Mouse (Mus musculus) testis, adult 2 months (tissue): ENCODE results near the gene Taf4. TPM values are rescaled to one million over a fixed set of nuclear protein-coding genes. Genes with fewer than 3 reads are reported as not detected.

Experiments used
- H3K27ac ChIP-seq: fragments of 200-500 bp; 2 replicates; pipeline ENCODE4 v1.5.1; 2012; ENCODE audit warnings: low read depth, low read length; ENCODE audit not compliant: control insufficient read depth, insufficient read depth
- H3K27me3 ChIP-seq: fragments of 200-500 bp; 2 replicates; pipeline ENCODE4 v1.6.1; 2012; ENCODE audit warnings: mild to moderate bottlenecking, low read length, moderate library complexity; ENCODE audit not compliant: control insufficient read depth, insufficient read depth
- H3K36me3 ChIP-seq: fragments of 200-500 bp; 2 replicates; pipeline ENCODE4 v1.6.1; 2012; ENCODE audit warnings: mild to moderate bottlenecking, low read length; ENCODE audit not compliant: control insufficient read depth, insufficient read depth
- H3K4me1 ChIP-seq: fragments of 200-500 bp; 2 replicates; pipeline ENCODE4 v1.6.1; 2012; ENCODE audit warnings: low read length; ENCODE audit not compliant: control insufficient read depth, insufficient read depth
- H3K4me3 ChIP-seq: fragments of 200-500 bp; 2 replicates; pipeline ENCODE4 v1.5.1; 2012; ENCODE audit warnings: low read depth, mild to moderate bottlenecking, low read length, moderate library complexity, mixed read lengths; ENCODE audit not compliant: control insufficient read depth
- CTCF ChIP-seq: fragments of 200-500 bp; IDR thresholded peaks from 2 replicates; pipeline ENCODE4 v1.5.1; 2012; ENCODE audit warnings: low read depth, mild to moderate bottlenecking, inconsistent platforms, low read length, moderate library complexity; ENCODE audit not compliant: control insufficient read depth, insufficient read depth, insufficient replicate concordance
- POLR2A ChIP-seq: fragments of 200-500 bp; IDR thresholded peaks from 2 replicates; pipeline ENCODE4 v1.6.1; 2012; ENCODE audit warnings: low read depth, mild to moderate bottlenecking, inconsistent platforms, low read length, moderate library complexity; ENCODE audit not compliant: control insufficient read depth
- polyA plus RNA-seq: library from polyadenylated mRNA; depleted of rRNA; stranded (reverse); fragments of >200 nt; gene quantifications from 2 replicates; pipeline ENCODE4 v1.2.3, GENCODE M21; 2012; rRNA removed

The Taf4 gene
- polyA plus RNA-seq, 1 experiment: 4.2 TPM

- H3K4me1 ChIP-seq: no peaks in the 10 kb centered on the region; the same call in 1 of the 2 replicates
- no peak overlapping the region for H3K4me3 ChIP-seq
- H3K27ac ChIP-seq: no peak overlapping the region
- TF ChIP-seq POLR2A: no peak
- TF ChIP-seq CTCF: peak; percentile 88
- no peaks in the 10 kb centered on the region for H3K27me3 ChIP-seq
- no peaks in the 10 kb centered on the region for H3K36me3 ChIP-seq
These were observed 101.3 kb downstream of the Taf4 start for GRCm38 (mm10) chr2:179875147-179875546.

- no peak overlapping the region for H3K27ac ChIP-seq
- TF ChIP-seq POLR2A: no peak
- TF ChIP-seq CTCF: peak; percentile 79; the same call in 1 of the 2 replicates
- H3K4me3 ChIP-seq: no peak overlapping the region
- no peaks in the 10 kb centered on the region for H3K27me3 ChIP-seq
- H3K4me1 ChIP-seq: no peaks in the 10 kb centered on the region; the same call in 1 of the 2 replicates
- H3K36me3 ChIP-seq: no peaks in the 10 kb centered on the region
These were observed 103.1 kb downstream of the Taf4 start for GRCm38 (mm10) chr2:179873315-179873714.

- no peaks in the 10 kb centered on the region for H3K36me3 ChIP-seq
- no peaks in the 10 kb centered on the region for H3K27me3 ChIP-seq
- no peak overlapping the region for H3K27ac ChIP-seq
- H3K4me1 ChIP-seq: no peaks in the 10 kb centered on the region; the same call in 1 of the 2 replicates
- TF ChIP-seq CTCF: peak; percentile 48; the same call in 1 of the 2 replicates
- no peak for TF ChIP-seq POLR2A
- no peak overlapping the region for H3K4me3 ChIP-seq
These were observed 103.7 kb downstream of the Taf4 start for GRCm38 (mm10) chr2:179872724-179873123.

- no peak overlapping the region for H3K4me3 ChIP-seq
- no peaks in the 10 kb centered on the region for H3K36me3 ChIP-seq
- no peak overlapping the region for H3K27ac ChIP-seq
- H3K4me1 ChIP-seq: no peaks in the 10 kb centered on the region; the same call in 1 of the 2 replicates
- TF ChIP-seq CTCF (no peak), POLR2A (no peak)
- H3K27me3 ChIP-seq: no peaks in the 10 kb centered on the region
These were observed 106.6 kb downstream of the Taf4 start for GRCm38 (mm10) chr2:179869871-179870270.

GRCm38 (mm10) chr2:179867669-179868068 is 108.8 kb downstream of the Taf4 start:
- Histone ChIP-seq H3K4me3 (no peak overlapping the region), H3K27me3 (no peaks in the 10 kb centered on the region), H3K27ac (no peak overlapping the region), H3K36me3 (no peaks in the 10 kb centered on the region), H3K4me1 (no peaks in the 10 kb centered on the region; the same call in 1 of the 2 replicates)
- TF ChIP-seq CTCF (no peak), POLR2A (no peak)

GRCm38 (mm10) chr2:179865097-179865496 is 111.3 kb downstream of the Taf4 start:
- no peak overlapping the region for H3K27ac ChIP-seq
- H3K4me3 ChIP-seq: no peak overlapping the region
- no peaks in the 10 kb centered on the region for H3K27me3 ChIP-seq
- H3K36me3 ChIP-seq: no peaks in the 10 kb centered on the region
- no peaks in the 10 kb centered on the region for H3K4me1 ChIP-seq
- TF ChIP-seq CTCF: no peak
- TF ChIP-seq POLR2A: no peak

- 0 out of 2 replicates have a peak, but pooled peaks have one; percentile 14 for TF ChIP-seq CTCF
- no peak for TF ChIP-seq POLR2A
- no peaks in the 10 kb centered on the region for H3K36me3 ChIP-seq
- H3K4me3 ChIP-seq: no peak overlapping the region
- H3K4me1 ChIP-seq: no peaks in the 10 kb centered on the region
- H3K27me3 ChIP-seq: no peaks in the 10 kb centered on the region
- no peak overlapping the region for H3K27ac ChIP-seq
These were observed 113.2 kb downstream of the Taf4 start for GRCm38 (mm10) chr2:179863266-179863665.

GRCm38 (mm10) chr2:179862676-179863075 is 113.8 kb downstream of the Taf4 start:
- no peaks in the 10 kb centered on the region for H3K36me3 ChIP-seq
- H3K4me1 ChIP-seq: no peaks in the 10 kb centered on the region
- TF ChIP-seq POLR2A (no peak), CTCF (no peak)
- no peak overlapping the region for H3K27ac ChIP-seq
- H3K27me3 ChIP-seq: no peaks in the 10 kb centered on the region
- H3K4me3 ChIP-seq: no peak overlapping the region

Other genes with a start within 250 kb of the Taf4 start
- 31.8 and 33.7 TPM in 2 replicates for gene Lsm14b, start 48.3 kb upstream of the Taf4 start, polyA plus RNA-seq
- 38.5 and 42.6 TPM in 2 replicates for gene Psma7, start 65.8 kb upstream of the Taf4 start, polyA plus RNA-seq
- 4.0 TPM in 2 replicates for gene Ss18l1, start 65.9 kb upstream of the Taf4 start, polyA plus RNA-seq
- gene Mtg2, start 93.9 kb upstream of the Taf4 start, polyA plus RNA-seq: 7.0 and 7.8 TPM in 2 replicates
- 5.1 and 5.9 TPM in 2 replicates for gene Hrh3, start 127.8 kb upstream of the Taf4 start, polyA plus RNA-seq
- gene Osbpl2, start 142.7 kb upstream of the Taf4 start, polyA plus RNA-seq: 16.0 and 18.5 TPM in 2 replicates
- gene Adrm1, start 194.8 kb upstream of the Taf4 start, polyA plus RNA-seq: 107 and 114 TPM in 2 replicates
- gene Lama5, start 249.2 kb upstream of the Taf4 start, polyA plus RNA-seq: 7.5 and 8.3 TPM in 2 replicates